Mouse (Mus musculus) liver, adult 2 months (tissue): ENCODE data around the gene Rab27a. TPM values are rescaled to one million over a fixed set of nuclear protein-coding genes. Genes with fewer than 3 reads are reported as not detected.
"Not testable (repeated sequence)": the region's sequence is repeated elsewhere in the genome, so short reads cannot be mapped to it uniquely, and the experiment has no call there.

Experiments used
- DNase-seq: peaks from one replicate; pipeline ENCODE4 v3.0.0-alpha.2; 2011; ENCODE audit warnings: low read depth, low spot score; ENCODE audit errors: extremely low read depth
- H3K27ac ChIP-seq: fragments of 200-500 bp; replicated peaks from 2 replicates; pipeline ENCODE4 v1.5.1; 2012; ENCODE audit warnings: low read depth, mild to moderate bottlenecking, control low read depth, inconsistent platforms, low read length; ENCODE audit not compliant: insufficient read depth
- H3K27me3 ChIP-seq: fragments of 200-500 bp; 2 replicates; pipeline ENCODE4 v1.6.1; 2012; ENCODE audit warnings: mild to moderate bottlenecking, moderate library complexity, low read length, inconsistent platforms; ENCODE audit not compliant: control insufficient read depth, insufficient read depth
- H3K36me3 ChIP-seq: fragments of 200-500 bp; 2 replicates; pipeline ENCODE4 v1.6.1; 2012; ENCODE audit warnings: low read length, inconsistent platforms; ENCODE audit not compliant: control insufficient read depth, insufficient read depth
- H3K4me1 ChIP-seq: fragments of 200-500 bp; 2 replicates; pipeline ENCODE4 v1.6.1; 2011; ENCODE audit warnings: low read length; ENCODE audit not compliant: control insufficient read depth, insufficient read depth
- H3K4me3 ChIP-seq: fragments of 200-500 bp; 2 replicates; pipeline ENCODE4 v1.5.1; 2011; ENCODE audit warnings: low read depth, mild to moderate bottlenecking, control low read depth, low read length, moderate library complexity; ENCODE audit not compliant: insufficient read depth
- H3K79me2 ChIP-seq: fragments of 200-500 bp; 2 replicates; pipeline ENCODE4 v1.6.1; 2012; ENCODE audit warnings: inconsistent platforms, mild to moderate bottlenecking, low read length, moderate library complexity; ENCODE audit not compliant: control insufficient read depth, insufficient read depth
- H3K9ac ChIP-seq: fragments of 200-500 bp; 2 replicates; pipeline ENCODE4 v1.6.1; 2012; ENCODE audit warnings: low read depth, mild to moderate bottlenecking, control low read depth, inconsistent platforms, low read length
- CTCF ChIP-seq: fragments of 200-500 bp; IDR thresholded peaks from 2 replicates; pipeline ENCODE4 v1.5.1; 2011; ENCODE audit warnings: low read depth, low read length, control low read depth
- POLR2A ChIP-seq: fragments of 200-500 bp; IDR thresholded peaks from 2 replicates; pipeline ENCODE4 v1.6.1; 2011; ENCODE audit warnings: low read length, control low read depth; ENCODE audit not compliant: insufficient read depth; ENCODE audit errors: extremely low read depth
- WGBS: fragments of 180-500 bp; shearing (Covaris S2); methylation state at CpG from one replicate; pipeline ENCODE4 v1.1.7; 2018; 5-methylcytosine and 5-hydroxymethylcytosine counted together
- polyA plus RNA-seq: library from polyadenylated mRNA; depleted of rRNA; stranded (reverse); fragments of >200 nt; gene quantifications from 2 replicates; pipeline ENCODE4 v1.2.3, GENCODE M21; 2012
- total RNA-seq: library from RNA; depleted of rRNA; stranded (reverse); fragments of >200 nt; gene quantifications from 2 replicates; pipeline ENCODE4 v1.2.3, GENCODE M21; 2014

Rab27a gene
- total and polyA plus RNA-seq, 2 experiments, result 0.77 to 2.6 TPM

DNA sequence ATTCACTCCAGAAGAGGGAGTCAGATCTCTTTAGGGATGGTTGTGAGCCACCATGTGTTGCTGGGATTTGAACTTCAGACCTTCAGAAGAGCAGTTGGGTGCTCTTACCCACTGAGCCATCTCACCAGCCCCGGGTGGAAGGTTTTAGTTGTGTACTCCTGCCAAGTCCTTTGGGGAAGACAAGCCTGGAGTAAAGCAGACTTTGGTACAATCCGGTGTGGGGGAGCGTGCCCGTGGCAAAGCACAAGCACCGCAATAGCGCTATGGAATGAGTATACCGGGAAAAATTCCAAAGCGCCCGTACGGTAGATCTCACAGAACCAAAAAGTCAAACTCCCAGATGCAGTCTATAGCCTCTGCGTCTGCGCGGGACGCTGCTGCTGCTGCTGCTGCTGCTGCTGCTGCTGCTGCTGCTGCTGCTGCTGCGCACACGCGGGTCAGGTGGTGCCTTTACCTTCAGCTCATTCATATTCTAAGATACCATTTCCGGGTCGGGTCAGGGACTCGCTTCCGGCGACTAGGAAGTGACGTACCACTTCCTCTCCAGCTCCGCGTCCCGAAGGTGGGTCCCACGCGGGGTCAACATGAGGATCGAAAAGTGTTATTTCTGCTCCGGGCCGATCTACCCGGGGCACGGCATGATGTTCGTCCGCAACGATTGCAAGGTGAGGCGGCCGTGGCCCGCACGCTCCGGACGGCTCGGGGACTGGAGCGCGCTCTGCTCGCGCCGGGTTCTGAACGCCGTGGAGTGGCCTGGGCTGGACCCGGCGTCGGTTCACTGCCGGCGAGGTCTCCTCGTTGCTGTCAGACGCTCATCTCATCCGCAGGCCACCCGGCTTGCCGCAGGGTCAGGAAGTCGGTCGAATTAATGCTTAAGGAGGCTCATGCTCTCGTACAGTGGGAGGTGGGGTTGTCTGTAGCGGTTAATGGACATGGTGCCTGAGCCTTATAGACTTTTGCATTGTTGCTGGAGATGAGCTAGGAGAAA lies 68.6 kb downstream of the Rab27a start, which contains the start of gene Rsl24d1:
Gene Rsl24d1, plus strand, starts transcription at position 508 of the 988 bp plus-strand sequence.
- DNase-seq, result peak; percentile 88
- H3K9ac ChIP-seq, result peak within 1 kb of the TSS; percentile 92
- H3K4me3 ChIP-seq, result peak within 1 kb of the TSS; percentile 95
- no peaks in the 10 kb centered on the region for H3K4me1 ChIP-seq
- H3K27me3 ChIP-seq, result no peaks in the 10 kb centered on the region
- peak within 1 kb of the TSS; percentile 51 for H3K27ac ChIP-seq
- TF ChIP-seq CTCF, result no peak
- TF ChIP-seq POLR2A, result peak; percentile 35; the same call in 1 of the 2 replicates
- peaks cover 5% of the 10 kb centered on the region; the same call in 1 of the 2 replicates for H3K79me2 ChIP-seq
- peaks cover 11% of the 10 kb centered on the region; the same call in 1 of the 2 replicates for H3K36me3 ChIP-seq
- under 1% methylated on average over 64 of the region's 64 CpGs for WGBS

DNA sequence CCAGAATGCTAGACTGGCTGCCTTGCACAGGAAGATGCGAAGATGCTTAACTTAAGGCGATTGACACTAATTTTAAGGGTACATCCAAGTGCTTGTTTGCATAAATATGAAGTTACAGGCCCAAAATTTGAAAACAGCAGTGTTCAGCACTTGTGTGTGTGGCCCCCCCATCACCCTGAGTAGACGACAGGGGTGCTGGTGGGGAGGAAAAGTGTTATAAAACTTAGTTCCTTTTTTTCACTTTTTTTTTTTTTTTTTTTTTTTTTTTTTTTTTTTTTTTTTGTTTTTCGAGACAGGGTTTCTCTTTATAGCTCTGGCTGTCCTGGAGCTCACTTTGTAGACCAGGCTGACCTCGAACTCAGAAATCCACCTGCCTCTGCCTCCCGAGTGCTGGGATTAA lies 72.0 kb downstream of the Rab27a start:
- peaks cover 28% of the 10 kb centered on the region for H3K36me3 ChIP-seq
- not testable (repeated sequence) for H3K4me1 ChIP-seq, H3K4me3 ChIP-seq, H3K79me2 ChIP-seq, H3K27ac ChIP-seq, H3K27me3 ChIP-seq, H3K9ac ChIP-seq, DNase-seq
- 86% methylated on average over 5 of the region's 6 CpGs for WGBS

DNA sequence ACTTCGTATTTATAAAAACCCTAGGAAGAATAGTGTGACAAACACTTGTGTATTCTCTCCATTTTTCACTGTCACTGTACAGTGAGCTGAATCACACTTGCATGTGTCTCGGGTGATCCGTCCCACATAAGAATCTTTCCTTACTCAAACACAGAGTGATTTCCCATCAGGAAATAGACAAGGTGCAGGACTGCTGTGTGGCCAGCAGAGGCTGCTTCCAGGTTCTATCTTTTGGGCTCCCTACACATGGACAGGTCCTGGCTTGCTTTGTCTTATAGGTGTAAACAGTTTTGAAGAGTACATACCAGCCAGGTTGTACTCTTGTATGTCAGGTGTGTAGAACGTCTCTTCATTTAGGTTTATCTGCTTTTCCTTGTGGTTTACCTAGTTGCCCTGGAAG lies 73.4 kb downstream of the Rab27a start:
- WGBS, result 86% methylated on average over 4 of the region's 4 CpGs
- H3K36me3 ChIP-seq, result peaks cover 34% of the 10 kb centered on the region
- TF ChIP-seq POLR2A, result no peak
- no peak; the same call in 1 of the 2 replicates for TF ChIP-seq CTCF

DNA sequence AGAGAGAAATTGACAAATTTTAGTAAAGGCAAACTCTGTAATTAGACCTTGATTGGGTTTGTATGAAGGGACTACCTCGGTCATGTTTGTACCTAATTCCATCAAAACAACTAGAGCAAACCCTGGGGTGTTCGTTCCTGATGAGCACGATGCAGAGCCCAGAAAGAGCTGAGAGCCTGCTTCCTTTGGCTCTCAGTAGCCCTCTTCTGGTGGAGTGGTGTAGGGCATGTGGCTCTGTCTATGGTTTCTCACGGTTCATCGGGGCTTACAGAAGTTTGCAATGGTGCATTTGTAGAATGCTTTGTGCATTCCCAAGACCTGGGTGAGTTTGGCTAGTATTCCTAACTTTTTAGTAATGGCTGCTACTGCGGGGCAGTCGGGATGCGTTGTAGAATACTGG lies 77.1 kb downstream of the Rab27a start:
- WGBS, result 73% methylated on average over 8 of the region's 8 CpGs
- Histone ChIP-seq H3K4me3 (no peak overlapping the region), H3K79me2 (no peaks in the 10 kb centered on the region), H3K4me1 (no peaks in the 10 kb centered on the region), H3K27ac (no peak overlapping the region), H3K36me3 (peaks cover 56% of the 10 kb centered on the region), H3K27me3 (no peaks in the 10 kb centered on the region), H3K9ac (no peak overlapping the region)
- DNase-seq, result no peak
- peak; percentile 34; the same call in 1 of the 2 replicates for TF ChIP-seq CTCF
- no peak for TF ChIP-seq POLR2A

More for the DNA sequence above, 73.4 kb downstream of the Rab27a start:
- no peak overlapping the region for H3K9ac ChIP-seq
- no peaks in the 10 kb centered on the region for H3K4me1 ChIP-seq
- no peak overlapping the region for H3K27ac ChIP-seq
- no peak for DNase-seq
- no peaks in the 10 kb centered on the region for H3K27me3 ChIP-seq
- no peak overlapping the region for H3K4me3 ChIP-seq
- H3K79me2 ChIP-seq, result peaks cover 5% of the 10 kb centered on the region; the same call in 1 of the 2 replicates

DNA sequence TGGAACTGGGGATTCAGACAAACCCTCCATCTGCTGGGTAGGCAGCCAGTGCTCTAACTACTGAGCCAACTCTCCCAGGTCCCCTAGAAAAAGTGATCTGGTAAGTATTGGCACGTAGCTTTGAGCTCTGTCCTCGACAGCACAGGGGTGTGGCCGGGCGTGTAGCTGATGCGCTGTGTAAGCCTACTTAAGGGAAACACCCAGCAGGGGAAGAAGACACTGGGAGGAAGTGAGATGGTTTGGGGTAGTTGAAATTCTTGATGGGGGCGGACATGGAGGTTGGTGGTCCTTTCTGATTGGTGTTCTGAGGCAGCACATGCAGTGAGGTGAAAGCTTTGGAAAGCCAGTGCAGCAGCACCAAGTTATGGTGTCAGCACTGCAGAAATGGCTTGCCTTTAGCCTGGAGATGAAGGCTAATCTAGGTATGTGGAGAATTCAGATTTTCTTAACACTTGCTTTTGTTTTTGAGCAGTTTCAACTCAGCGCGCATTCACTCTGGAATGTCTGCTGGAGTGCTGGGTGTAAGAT lies 80.5 kb downstream of the Rab27a start:
- no peaks in the 10 kb centered on the region for H3K4me1 ChIP-seq
- WGBS, result 97% methylated on average over 8 of the region's 8 CpGs
- H3K9ac ChIP-seq, result no peak overlapping the region
- no peaks in the 10 kb centered on the region for H3K79me2 ChIP-seq
- no peak overlapping the region for H3K27ac ChIP-seq
- DNase-seq, result no peak
- peaks cover 48% of the 10 kb centered on the region for H3K36me3 ChIP-seq
- H3K27me3 ChIP-seq, result no peaks in the 10 kb centered on the region
- TF ChIP-seq CTCF (no peak), POLR2A (no peak)
- no peak overlapping the region for H3K4me3 ChIP-seq
